Mouse (Mus musculus): ENCODE data around the gene Syp.

The Syp gene

DNA sequence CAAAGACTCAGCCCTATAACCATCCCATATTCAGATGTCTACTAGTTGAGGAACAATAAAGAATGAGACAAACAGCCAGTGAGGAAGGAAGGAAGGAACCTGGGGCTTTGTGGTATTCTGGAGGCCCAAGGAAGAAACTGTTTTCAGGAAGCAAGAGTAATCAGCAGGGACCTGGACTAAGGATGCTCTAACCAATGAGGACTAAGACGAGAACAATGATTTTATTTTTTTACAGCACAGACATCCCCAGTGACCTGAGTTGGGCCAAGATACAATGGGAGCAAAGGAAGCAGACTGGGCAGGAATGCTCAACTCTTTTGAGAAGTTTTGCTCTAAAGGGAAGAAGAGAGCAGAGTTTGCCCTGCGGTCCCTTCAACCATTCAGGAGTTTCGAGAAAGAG is 24.7 kb downstream of the Syp start:
- DNase-seq (ENCODE audit: low read depth, low spot score), result no peak

DNA sequence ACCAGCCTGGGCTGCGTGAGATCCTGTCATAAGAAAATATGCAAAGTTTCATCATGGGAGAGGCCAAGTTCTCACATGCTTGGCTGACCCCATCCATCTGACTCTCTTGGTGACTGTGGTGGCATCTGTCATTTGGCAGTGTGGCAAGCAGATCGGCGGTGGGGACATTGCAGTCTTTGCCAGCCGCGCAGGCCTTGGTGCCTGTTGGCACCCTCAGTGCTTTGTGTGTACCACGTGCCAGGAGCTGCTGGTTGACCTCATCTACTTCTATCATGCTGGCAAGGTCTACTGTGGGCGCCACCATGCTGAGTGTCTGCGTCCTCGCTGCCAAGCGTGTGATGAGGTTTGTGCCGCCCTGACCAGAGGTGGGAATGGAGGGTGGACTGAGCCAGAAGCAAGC is 26.5 kb downstream of the Syp start:
- DNase-seq (ENCODE audit: low read depth, low spot score), result no peak

- peak; percentile 25 for DNase-seq (ENCODE audit: low read depth, low spot score)
Observed at GRCm38 (mm10) chrX:7665739-7666502, 27.6 kb downstream of the Syp start.

DNA sequence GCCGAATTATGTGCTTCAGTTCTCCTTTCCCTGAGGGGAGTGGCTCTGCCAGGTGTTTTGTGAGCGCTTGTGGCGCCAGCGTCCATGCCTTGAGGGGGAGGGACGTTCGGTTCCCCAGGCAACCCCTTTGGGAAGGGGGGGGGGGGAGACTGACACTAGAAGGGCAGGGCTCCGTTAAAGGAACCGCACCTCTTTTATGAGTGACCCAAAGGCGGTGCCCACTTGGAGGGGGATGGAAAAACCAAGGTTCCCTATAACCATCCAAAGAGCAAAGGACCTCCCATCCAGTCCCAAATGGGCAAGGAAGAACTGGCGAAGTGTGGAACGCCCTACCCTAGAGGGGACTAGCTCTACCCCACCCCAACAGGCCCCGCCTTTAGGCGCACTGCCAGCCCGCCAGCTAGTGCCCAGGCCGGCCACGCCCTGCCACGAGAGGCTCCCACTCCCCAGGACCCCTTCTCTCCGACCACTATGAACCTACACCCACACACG is 32.2 kb downstream of the Syp start:
- DNase-seq (ENCODE audit: low read depth, low spot score), result peak; percentile 75

DNA sequence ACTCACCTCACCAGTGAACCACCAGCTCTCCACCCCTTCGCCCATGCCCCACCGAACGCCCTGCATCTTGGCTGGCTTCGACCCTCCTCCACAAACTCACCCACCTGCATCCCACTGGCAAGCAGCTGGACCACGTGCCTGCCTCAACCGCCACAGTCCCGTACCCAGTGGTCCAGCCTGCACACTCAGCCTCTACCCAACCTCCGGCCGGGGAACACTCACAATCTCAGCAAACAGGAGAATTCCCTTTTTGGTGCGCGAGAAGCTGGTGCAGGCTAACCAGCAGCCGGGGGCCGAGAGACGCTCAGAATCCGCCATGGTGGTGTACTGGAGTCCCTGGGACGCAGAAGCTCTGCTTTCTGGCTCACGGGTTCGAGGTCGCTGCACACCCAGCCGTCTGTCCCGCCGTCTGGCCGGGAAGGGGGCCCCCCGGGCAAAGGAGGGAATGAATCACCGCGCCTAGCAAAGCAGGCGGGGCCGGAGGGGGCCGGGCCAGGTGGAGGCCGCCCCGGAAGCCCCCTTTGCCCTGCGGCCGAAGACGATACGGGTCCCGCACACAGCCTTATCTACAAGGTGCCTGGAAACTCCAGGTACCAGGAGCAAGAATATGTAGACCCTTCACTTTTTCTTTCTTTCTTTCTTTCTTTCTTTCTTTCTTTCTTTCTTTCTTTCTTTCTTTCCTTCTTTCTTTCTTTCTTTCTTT is 32.8 kb downstream of the Syp start, which contains the start of gene Plp2:
Plp2 (minus strand) TSS at position 470 of the 703 bp plus-strand sequence.
- DNase-seq (ENCODE audit: low read depth, low spot score), result peak; percentile 37

DNA sequence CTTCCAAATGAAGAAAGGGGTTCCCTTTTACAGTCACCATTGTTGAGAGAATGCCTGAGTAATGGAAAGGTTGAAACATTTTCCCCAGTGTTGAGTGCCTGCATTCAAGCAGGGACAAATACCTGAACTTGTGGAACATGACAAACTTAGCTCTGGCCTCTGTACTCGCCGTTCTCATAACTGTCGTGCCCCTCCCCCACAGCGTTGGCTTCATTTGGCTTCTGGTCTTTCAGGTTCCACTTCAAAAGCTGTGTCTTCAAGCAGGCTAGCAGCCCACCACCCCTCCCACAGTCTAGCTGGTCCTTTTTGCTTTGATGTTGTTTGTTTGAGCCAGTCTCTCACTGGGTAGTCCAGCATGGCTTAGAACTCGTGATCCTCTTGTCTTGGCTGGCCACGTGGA is 34.5 kb downstream of the Syp start:
- no peak for DNase-seq (ENCODE audit: low read depth, low spot score)

DNA sequence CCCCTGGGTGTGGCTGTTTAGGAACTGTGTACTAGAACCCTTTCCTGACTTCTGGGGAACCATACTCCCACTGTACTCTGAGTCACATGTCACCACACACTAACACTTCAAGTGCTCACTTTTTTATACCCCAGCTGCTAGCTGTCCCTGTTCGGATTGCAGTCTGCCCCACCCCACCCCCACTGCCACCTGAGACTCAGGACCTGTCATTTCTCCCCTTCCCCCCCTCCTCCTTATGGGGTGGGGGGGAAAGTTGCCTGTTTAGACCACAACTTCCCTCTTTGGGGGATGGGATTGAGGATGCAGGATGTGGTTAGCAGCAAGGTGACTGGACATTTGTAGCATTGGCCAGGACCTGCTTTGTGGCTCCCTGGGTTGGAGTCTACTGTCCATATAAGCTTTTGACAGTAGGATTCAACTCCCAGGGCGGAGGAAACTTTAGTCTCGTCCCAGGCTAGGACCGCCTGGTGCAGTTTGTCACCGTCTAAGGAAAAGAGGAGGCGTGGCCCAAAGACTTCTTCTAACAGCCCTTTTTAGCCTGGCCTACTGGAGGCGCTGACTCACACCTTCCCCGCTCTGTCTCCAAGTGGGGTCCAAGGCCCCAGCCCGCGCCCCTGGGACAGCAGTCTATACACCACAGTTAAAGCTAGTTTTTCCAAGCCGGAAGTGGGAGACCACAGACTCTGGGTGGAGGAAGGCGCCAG is 35.5 kb downstream of the Syp start:
- DNase-seq (ENCODE audit: low read depth, low spot score), result peak; percentile 70

- DNase-seq (ENCODE audit: low read depth, low spot score), result peak; percentile 80
Observed at GRCm38 (mm10) chrX:7674284-7675000, 36.2 kb downstream of the Syp start.

GRCm38 (mm10) chrX:7675001-7675380 is 36.7 kb downstream of the Syp start:
- peak; percentile 49 for DNase-seq (ENCODE audit: low read depth, low spot score)

- DNase-seq (ENCODE audit: low read depth, low spot score), result no peak
Observed at GRCm38 (mm10) chrX:7678986-7679385, 40.7 kb downstream of the Syp start.

DNA sequence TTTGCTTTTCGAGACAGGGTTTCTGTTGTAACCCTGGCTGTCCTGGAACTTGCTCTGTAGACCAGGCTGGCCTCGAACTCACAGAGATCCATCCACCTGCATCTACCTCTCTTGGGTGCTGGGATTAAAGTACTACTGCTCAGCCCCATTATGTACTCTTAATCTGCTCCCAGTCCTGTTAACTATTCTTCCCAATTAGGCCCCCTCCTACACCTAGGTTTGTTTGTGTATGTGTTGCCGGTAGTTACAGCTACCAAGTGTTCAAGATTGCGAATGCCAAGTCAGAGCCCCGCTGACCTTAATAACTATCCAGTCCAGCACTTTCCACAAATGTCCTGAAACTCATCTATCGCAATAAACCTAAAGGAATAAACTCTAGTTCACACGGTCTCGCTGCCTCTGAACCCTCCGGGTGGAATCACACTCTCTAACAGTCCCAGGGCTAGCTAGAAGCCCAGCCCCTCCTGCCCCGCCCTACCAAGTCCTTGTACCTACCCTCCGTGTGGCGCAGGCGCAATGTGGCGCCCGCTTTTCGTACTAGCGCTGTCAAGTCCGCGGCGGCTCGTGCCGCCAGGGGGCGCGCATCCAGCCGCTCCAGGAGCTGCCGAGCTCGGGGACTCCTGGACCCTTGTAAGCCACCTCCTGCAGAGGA is 41.3 kb downstream of the Syp start:
- peak; percentile 90 for DNase-seq (ENCODE audit: low read depth, low spot score)

GRCm38 (mm10) chrX:7680057-7680412 is 41.8 kb downstream of the Syp start:
- DNase-seq (ENCODE audit: low read depth, low spot score), result no peak

GRCm38 (mm10) chrX:7680864-7681263 is 42.6 kb downstream of the Syp start, which contains the start of gene Magix:
Gene Magix, minus strand, starts transcription at chrX:7681251.
- DNase-seq (ENCODE audit: low read depth, low spot score), result no peak

DNA sequence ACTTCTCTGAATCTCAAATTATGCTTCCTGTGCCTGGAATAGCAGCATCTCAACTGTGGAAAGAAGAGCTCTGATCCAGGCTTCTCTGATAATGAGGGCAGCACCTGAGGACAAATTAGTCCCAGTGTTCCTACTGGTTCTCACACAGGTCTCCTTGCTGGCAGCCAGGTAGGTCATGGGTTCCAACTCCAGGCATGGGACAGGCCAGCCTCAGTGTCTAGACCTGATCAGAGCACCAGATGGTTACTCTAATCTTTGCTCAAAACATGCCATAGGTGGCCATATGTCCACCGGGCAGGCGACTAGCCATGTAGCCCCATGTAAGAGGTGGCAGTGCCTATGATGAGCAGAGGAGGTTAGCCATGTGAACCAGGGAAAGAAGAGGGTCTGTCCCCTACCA is 50.0 kb downstream of the Syp start:
- no peak for DNase-seq (ENCODE audit: low read depth, low spot score)

DNA sequence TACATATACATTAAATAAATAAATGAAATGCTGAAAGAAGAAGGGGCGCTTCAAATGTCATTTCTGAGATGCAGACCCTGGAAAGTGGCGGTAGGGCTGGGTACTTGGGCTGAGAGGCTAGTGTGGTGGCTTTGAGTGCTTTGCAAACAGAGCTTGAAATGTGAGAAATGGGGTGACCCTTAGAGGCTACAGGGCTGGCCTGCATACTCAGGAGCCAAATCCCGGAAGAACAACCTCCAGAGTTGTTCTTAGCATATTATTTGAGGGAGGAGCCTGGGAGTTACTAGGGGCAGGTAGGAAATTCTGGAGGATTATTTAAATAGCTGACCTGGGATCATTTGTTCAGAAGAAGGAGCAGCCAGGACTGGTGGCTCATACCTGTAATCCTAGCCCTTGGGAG is 52.2 kb downstream of the Syp start:
- no peak for DNase-seq (ENCODE audit: low read depth, low spot score)

DNA sequence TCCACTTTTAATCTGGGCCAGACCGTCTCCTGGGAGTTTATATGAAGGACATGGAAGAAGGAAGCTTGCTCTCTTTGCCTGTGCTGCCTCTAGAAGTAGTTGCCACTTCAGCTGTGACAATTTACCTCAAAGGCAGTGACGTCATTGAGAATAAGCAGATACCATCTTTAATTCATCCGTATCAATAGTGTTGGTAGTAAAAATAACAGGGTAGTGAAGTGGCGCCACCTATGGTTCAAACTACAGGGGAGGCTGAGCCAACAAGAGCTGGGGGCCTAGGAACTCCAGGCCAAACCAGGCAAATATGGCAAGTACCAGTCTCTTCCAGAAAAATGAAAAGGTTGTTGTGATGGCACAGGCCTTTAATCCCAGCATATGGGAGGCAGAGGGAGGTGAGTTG is 54.6 kb downstream of the Syp start:
- peak; percentile 52 for DNase-seq (ENCODE audit: low read depth, low spot score)

- DNase-seq (ENCODE audit: low read depth, low spot score), result no peak
Observed at GRCm38 (mm10) chrX:7696520-7696919, 58.2 kb downstream of the Syp start.

DNA sequence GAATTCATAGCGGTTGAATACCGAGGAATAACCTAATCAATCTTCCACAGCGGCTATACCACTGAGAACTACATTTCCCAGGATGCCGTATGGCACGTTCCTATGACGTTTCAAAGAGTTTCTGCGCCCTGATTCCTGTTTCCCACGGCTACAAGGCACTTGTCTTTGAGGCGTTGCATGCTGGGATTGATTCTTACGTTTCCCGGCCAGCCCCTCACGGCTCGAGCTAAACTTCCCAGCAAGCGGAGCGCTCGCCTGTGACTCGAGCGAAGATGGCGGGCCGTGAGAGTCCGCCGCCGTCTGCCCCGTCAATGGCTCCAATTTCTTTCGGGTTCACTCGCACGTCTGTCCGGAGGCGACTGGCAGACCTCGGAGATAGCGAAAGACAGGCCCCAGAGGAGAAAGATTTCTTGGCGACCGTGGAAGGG is 58.7 kb downstream of the Syp start, which contains the start of gene Gpkow:
Gpkow (plus strand) TSS at position 178 of the 428 bp plus-strand sequence.
- DNase-seq (ENCODE audit: low read depth, low spot score), result peak; percentile 92

Data from ES-CJ7 (cell line).